Mouse (Mus musculus) G1E (cell line): ENCODE results near the gene B3gat3.

Experiments used
- CTCF ChIP-seq: IDR thresholded peaks from 2 replicates; pipeline ENCODE4 v1.5.1; 2012; ENCODE audit warnings: low read depth, low read length, inconsistent platforms, mixed read lengths
- GATA1 ChIP-seq: IDR thresholded peaks from 2 replicates; pipeline ENCODE4 v1.6.1; 2012; ENCODE audit warnings: borderline replicate concordance, low read length, inconsistent platforms, mixed read lengths
- GATA2 ChIP-seq: IDR thresholded peaks from 2 replicates; pipeline ENCODE4 v1.6.1; 2012; ENCODE audit warnings: low read depth, low read length, inconsistent platforms, borderline replicate concordance
- TAL1 ChIP-seq: conservative IDR thresholded peaks from 2 replicates; pipeline ENCODE4 v1.6.1; 2012; ENCODE audit warnings: low read depth, low read length, inconsistent platforms, mixed read lengths

GRCm38 (mm10) chr19:8881034-8881392 lies 39.2 kb upstream of the B3gat3 start:
- TF ChIP-seq CTCF (no peak), TAL1 (no peak), GATA2 (no peak), GATA1 (no peak)
